Mouse (Mus musculus) frontal cortex, postnatal 25 days (tissue): ENCODE measurements around the gene Ammecr1.

Experiments
- DNase-seq, 2 experiments: peaks; one replicate each; pipeline ENCODE4 v3.0.0; 2022; ENCODE audit warnings: low spot score in 2 of 2

Gene Ammecr1

DNA sequence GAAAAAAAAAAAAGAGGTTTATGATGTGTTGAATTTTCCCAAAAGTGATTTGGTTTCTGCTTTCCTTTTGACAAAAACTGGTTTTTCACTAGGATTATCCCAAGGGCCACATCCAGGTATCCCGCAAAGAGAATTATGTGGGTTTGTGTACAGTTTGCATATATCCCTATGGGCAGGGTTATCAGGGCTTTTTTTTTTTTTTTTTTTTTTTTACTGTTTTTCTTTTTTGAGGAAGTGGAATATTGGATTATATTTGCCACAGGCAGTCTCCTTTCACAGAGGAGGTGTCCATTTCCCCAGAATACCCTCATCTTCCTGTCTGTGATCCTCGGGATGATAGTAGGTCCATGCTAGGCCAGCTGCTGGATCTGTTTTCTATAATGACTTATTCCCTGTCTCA, 137.3 kb downstream of the Ammecr1 start:
- DNase-seq = no peak

DNA sequence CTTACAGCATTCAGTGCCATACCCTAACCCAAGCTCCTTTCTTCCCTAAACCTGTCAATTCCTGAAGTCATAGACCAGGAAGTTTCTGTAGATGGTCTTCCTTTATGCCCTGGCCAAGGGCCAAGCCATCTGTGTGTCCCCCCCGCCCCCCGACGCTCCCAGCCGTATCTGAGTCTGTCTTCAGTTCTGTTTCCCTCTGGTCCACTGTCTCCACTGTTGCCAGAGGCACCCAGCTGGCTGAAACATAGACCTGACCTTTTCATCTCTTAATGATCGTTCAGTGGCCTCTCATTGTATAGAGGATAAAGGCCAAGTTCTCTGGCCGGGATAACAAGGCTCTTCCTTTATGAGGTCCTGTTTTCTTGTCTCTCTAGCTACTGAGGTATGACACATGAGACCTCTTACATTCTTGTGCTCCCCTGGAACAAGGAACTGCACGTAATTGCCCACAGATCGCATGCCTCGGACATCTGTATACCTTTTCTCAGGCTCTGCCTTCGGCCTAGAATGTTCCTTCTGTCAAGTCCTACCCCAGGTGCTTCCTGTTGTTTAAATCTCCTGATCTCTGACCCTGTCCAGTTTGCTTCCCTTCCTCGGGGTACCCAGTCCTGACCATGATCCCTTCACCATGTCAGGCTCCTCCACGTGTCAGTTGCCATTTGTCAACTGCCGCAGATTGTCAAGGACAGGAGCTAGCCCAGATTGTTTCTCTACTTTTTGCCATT, 138.2 kb downstream of the Ammecr1 start:
- DNase-seq = no peak

- DNase-seq = no peak
Observed at GRCm38 (mm10) chrX:142827644-142828043, 138.9 kb downstream of the Ammecr1 start.

- no peak for DNase-seq
Observed at GRCm38 (mm10) chrX:142825309-142825708, 141.2 kb downstream of the Ammecr1 start.

DNA sequence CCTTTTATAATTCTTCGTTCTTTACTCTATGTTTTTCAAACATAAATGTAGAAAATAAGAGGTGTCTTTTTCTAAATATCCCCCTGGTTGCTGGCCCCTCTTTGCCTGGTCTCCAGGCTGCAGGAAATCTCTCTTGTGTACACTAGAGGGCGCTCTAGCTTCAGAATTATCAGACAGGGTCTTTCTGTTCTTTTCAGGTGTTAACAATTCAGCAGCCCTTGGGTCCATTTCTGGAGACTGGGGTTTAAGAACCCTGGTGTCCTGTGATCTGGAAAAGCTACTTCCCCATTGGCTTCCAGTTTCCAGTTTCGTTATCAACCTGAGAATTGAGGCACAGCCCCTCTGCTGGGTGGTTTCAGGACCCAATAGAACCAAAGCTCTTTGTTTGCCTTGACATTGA, 144.7 kb downstream of the Ammecr1 start:
- no peak for DNase-seq

DNA sequence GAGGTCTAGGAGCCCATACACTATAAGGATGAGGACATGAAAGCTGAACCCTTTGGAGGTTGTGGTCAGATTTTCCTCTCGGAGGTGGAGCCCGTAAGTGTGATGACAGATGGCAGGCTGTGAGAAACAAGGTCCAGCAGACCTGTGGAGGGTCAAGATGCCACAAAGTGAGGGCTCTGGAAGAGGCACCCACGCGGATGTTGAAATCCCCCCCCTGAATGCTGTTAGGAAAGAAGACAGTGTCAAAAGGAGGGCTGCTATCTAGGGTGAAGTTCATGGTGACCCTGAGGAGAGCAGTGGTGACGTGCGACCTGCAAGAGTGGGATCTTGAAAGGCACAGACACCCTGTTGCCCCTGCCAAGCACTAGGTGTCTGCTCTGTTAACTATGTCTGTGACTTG, 145.3 kb downstream of the Ammecr1 start:
- no peak for DNase-seq

DNA sequence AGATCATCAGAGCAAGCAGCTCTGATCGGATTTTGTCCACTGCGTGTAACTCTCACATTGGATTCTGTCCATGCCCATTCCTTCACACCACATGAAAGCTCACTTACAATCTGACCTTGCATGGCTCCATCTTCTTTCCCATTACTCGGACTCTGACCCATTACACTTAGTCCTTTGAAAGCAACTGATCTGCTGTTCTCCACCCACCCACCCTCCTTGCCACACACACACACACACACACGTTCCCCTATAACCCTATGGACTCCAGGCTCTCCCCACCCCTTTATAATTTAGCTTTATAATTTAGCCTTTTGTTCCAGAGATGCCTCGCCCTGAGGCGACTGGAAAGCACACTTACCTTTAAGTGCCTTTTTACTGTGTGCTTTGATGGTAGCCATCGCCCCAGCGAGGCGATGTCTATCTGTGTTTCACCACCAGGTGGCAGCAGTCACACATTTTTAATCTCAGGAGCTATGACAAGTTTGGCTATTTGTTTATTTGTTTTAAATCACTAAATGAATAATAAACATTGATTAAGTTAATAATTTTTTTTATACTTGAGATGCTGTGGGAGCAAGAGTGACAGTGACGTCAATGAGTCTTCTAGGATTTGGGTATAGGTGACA, 148.4 kb downstream of the Ammecr1 start:
- DNase-seq = peak in 1 of 2 experiments; percentile 37

- peak in 1 of 2 experiments; percentile 22 for DNase-seq
Observed at GRCm38 (mm10) chrX:142813146-142813545, 153.4 kb downstream of the Ammecr1 start.

DNA sequence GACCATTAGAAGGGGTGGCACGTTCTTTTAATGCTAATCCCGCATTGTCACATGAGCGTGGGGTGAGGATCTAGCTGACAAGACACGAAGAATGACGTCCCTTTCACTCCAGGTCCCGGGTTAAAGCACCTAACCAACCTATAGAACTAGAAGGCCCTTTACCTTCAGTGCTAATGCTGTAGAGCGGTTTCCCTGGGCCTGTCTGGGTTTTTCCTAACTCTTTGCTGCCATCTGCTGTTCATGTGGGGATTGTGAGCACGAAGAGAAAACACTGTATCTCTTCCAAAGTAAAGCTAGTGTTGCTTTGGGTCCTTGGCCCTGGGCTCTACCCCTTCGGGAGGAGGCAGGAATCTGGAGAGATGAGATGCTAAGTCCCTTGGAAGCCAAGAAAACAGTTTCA, 158.1 kb downstream of the Ammecr1 start:
- peak in 1 of 2 experiments; percentile 50 for DNase-seq

GRCm38 (mm10) chrX:142806620-142807061, 159.9 kb downstream of the Ammecr1 start:
- DNase-seq = no peak

DNA sequence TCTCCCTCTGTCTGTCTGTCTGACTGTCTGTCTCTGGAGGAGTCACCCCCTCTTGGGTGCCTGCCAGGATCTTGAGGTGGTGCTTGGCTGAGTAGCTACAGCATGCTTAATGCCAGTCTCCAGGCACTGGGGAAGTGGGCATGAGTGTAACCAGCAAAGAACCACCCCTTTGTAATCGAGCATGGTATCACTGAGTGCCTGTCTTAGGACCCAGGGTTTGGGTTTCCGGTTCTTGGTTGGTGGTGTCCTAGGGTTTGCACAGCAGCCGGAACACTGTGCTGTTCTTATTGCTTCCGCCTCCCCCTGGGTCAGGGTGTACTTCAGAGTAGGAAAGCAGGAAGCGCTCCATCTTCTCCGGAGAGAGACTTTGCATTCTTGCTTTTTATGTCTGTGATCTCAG, 160.4 kb downstream of the Ammecr1 start:
- no peak for DNase-seq

DNA sequence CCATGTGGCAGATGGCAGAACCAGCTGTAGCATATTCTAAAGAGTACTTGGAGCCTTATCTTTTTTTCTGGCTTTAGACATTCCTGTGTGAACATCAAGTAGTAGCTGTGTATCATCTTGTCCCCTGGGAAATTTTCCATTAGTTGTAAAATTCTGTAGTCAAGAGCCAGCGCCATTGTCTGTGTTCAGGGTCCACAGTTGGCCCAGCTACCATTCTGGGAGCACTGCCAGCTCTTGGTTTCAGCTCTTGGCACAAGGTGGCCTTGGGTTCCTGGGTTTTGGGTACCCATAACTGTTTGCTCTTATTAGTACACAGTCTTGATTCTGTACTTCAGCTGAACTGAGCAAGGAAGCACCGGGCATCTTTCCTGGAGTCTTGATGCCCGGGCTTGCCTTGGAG, 161.9 kb downstream of the Ammecr1 start:
- DNase-seq = no peak
